Mouse (Mus musculus): ENCODE results near the gene Rbm7. TPM values are rescaled to one million over a fixed set of nuclear protein-coding genes. Genes with fewer than 3 reads are reported as not detected.
"Not testable (repeated sequence)": the region's sequence is repeated elsewhere in the genome, so short reads cannot be mapped to it uniquely, and the experiment has no call there.

Rbm7 gene
- polyA plus RNA-seq, 3 experiments from 2014 or later: 131 to 144 (median 138) TPM

- peak; percentile 95 for ATAC-seq
Measured at GRCm38 (mm10) chr9:48480411-48481213, 14.5 kb downstream of the Rbm7 start, which contains the start of gene Rexo2. Gene Rexo2 (minus strand): TSS chr9:48480623.

- no peak for ATAC-seq
Measured at GRCm38 (mm10) chr9:48479838-48480410, 15.2 kb downstream of the Rbm7 start.

DNA sequence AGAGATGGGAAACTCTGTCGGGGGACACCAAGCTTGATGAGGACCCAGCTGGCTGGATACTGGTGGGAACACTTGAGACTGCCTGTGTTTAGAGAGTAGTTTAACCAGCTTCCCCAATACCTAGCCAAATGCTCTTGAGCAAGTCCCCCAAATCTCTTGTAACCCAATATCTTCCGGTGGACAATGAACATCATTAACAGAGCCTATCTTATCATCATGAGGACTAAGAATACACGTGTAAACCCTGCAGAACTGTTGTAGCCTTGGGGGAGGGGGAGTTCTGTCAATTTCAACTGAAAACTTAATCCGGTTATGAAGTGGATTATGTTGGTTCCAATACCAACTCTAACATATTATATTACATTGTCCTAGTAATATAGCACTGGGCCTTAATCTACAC lies 16.3 kb downstream of the Rbm7 start:
- ATAC-seq: no peak

DNA sequence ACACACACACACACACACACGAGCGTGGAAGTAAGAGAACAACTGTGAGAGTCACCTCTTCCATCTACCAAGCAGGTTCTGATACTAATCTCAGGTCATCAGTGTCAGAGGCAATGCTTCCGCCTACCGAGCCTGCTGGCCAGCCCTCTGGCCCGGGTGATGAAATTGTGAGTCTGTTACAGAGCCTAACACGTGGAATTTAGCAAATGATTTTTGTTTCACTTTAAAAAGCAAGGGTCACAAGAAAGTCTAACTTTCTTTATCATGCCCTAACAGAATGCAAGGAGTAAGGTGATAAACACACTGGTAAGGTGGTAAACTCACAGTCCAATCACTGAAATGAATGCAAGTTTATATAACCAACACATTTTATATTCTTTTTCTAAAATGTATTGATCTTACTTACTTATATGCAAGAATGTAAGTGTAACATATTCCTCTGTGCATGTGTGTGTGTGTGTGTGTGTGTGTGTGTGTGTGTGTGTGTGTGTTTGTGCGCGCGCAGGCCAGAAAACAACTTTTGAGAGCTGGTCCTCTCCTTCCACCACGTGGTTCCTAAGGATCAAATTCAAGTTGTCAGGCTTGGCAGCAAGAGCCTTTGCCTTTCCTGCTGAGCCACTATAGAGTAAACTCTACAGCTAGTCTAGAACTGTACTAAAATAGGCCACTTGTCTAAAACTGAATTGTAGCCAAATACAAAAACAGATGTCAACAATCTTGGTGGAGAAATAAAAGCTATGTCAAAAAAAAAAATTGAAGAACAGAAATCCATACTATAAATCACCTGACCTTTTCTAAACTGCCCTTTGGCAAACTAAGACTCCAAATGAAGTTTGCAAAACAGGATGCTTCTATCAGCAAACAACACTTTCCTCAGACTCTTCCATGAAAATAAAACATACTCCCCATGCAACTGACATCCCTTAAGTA lies 18.6 kb downstream of the Rbm7 start:
- ATAC-seq: no peak

DNA sequence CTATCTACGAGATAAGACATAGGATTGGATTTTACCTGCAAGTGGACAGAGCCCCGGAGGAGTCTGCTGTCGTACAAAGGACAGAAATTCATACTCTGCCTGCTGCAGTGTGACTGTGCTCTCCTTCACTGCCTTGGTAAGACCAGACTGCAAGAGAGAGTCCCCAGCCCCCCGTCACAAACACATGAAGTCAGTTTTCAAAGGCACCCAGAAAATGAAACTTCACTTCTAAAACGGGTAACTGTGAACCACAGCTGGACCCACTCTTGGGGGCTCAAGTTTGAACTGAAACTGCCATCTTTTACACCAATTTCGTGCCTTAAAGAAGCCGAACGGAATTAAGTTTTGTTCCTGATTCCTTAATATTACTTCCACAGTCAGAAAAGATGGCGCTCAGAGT lies 20.7 kb downstream of the Rbm7 start:
- ATAC-seq: no peak

- no peak for ATAC-seq
Measured at GRCm38 (mm10) chr9:48473131-48473530, 22.0 kb downstream of the Rbm7 start.

GRCm38 (mm10) chr9:48472441-48473025 lies 22.6 kb downstream of the Rbm7 start:
- no peak for ATAC-seq

- not testable (repeated sequence) for ATAC-seq
Measured at GRCm38 (mm10) chr9:48467471-48467870, 27.6 kb downstream of the Rbm7 start.

- ATAC-seq: peak; percentile 54
Measured at GRCm38 (mm10) chr9:48466804-48467203, 28.3 kb downstream of the Rbm7 start.

GRCm38 (mm10) chr9:48465671-48466070 lies 29.4 kb downstream of the Rbm7 start:
- ATAC-seq: no peak

- no peak for ATAC-seq
Measured at GRCm38 (mm10) chr9:48461545-48461944, 33.6 kb downstream of the Rbm7 start.

GRCm38 (mm10) chr9:48460720-48461119 lies 34.4 kb downstream of the Rbm7 start:
- ATAC-seq: no peak

DNA sequence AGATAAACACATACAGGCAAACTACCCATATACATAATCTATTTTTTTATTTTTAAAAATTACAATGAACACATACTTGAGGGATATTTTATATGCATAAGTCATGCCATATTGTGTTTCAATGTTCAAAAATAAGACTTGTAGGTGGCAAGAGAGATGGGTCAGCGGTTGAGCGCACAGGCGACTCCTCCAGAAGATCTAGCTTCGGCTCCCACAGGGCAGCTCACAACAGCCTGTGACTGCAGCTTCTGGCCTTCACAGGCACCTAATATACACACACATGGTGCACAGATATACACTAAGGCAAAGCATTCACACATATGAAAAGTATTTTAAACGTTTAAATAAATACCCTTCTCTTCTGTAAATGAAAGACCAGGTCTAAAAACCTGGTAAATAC lies 35.7 kb downstream of the Rbm7 start:
- no peak for ATAC-seq

- ATAC-seq: no peak
Measured at GRCm38 (mm10) chr9:48458879-48459278, 36.2 kb downstream of the Rbm7 start.

DNA sequence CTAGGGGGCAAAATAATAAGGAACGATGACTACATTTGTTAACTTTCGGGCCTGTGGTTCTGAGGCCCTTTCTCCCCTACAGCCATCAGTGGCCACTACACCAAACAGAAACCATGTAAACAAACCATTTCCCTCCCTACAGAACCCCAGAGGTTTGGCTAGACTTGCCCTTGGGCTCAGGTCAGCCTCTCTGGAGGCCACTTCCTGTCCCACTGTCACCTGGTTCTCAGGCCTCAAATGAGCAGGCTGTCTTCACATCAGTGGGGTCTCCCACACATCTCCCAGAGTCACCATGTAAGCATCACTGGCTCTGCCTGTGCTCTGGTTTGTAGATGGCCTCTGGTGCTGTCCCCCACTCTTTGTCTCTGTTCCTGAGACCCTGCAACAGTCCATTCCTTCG lies 39.1 kb downstream of the Rbm7 start:
- no peak for ATAC-seq

GRCm38 (mm10) chr9:48450066-48450465 lies 45.0 kb downstream of the Rbm7 start:
- ATAC-seq: peak; percentile 38

DNA sequence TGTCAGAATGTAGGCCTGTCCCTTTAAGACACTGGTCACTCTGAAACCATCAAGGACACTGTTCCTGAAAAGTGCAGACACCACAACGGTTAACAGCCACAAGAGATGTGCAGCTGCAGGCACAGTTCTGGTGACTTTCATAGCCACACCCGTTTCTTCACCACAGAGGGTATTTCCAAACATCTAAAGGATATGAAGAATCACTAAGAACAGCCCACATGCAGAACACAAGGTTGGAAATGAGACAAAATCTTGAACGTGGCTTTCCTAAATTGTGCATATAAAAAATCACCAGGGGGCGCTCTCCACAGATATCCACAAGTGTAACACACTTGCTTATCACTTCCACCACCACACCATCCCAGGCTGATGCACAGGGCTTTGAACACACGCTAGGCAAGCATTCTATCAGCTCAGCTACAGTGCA lies 47.3 kb downstream of the Rbm7 start:
- peak; percentile 35 for ATAC-seq

DNA sequence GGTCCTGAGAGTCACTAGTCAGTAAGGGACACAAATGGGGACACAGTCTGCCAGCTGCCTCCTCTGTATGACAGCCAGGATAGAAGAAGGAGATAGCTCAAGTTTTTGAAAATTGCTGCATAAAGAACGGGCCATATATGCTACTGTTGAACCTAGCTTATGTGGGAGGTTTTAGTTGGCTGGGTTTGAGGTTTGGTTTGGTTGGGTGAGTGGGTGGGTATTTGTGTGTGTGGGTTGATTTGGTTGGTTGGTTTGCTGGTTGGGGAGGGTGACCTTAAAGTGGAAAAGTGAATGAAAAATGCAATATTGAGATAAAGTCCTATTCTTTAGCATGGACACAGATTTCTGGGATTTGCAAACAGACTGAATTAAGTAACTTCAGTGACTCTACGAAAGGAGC lies 50.3 kb downstream of the Rbm7 start:
- no peak for ATAC-seq

DNA sequence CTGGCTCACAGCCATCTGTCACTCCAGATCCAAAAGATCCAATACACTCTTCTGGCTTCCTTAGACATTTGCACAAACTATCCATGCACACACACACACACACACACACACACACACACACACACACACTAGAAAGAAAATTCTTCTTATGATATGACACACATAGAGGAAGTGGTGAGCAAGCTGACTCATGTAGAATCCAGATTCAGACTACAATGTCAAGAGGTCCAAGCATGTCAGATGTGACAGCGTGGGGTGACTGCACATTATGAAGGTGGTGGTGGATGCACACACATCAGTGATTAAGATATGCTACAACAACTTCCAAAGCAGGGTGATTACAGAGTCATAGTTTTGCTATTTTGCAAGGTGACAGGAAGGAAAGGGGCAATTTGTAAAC lies 51.2 kb downstream of the Rbm7 start:
- no peak for ATAC-seq
